Mouse (Mus musculus) adrenal gland, postnatal 4 days (tissue): ENCODE results near the gene Nupl1. TPM values are rescaled to one million over a fixed set of nuclear protein-coding genes. Genes with fewer than 3 reads are reported as not detected.

Experiments
- DNase-seq, 2 experiments: peaks; one replicate each; pipeline ENCODE4 v3.0.0; 2021 to 2022; ENCODE audit warnings: low spot score in 2 of 2, mixed read lengths in 2 of 2
- total RNA-seq, 2 experiments: library from RNA; stranded (reverse); gene quantifications; 2 replicates each; pipeline ENCODE4 v1.2.3; 2021

Gene Nupl1
- total RNA-seq, 2 experiments from 2014 or later = not detected

- no peak for DNase-seq
Observed at GRCm38 (mm10) chr14:60250366-60250765, 865 bp downstream of the Nupl1 start.

GRCm38 (mm10) chr14:60238551-60238950 lies 12.7 kb downstream of the Nupl1 start:
- DNase-seq = no peak

GRCm38 (mm10) chr14:60219886-60220285 lies 31.3 kb downstream of the Nupl1 start:
- DNase-seq = no peak

- DNase-seq = no peak
Observed at GRCm38 (mm10) chr14:60217616-60218015, 33.6 kb downstream of the Nupl1 start.

- DNase-seq = no peak
Observed at GRCm38 (mm10) chr14:60216125-60216524, 35.1 kb downstream of the Nupl1 start.

- no peak for DNase-seq
Observed at GRCm38 (mm10) chr14:60215000-60215399, 36.2 kb downstream of the Nupl1 start.

- no peak for DNase-seq
Observed at GRCm38 (mm10) chr14:60214040-60214439, 37.2 kb downstream of the Nupl1 start.

GRCm38 (mm10) chr14:60209166-60209565 lies 42.1 kb downstream of the Nupl1 start:
- DNase-seq = no peak

- no peak for DNase-seq
Observed at GRCm38 (mm10) chr14:60204993-60205392, 46.2 kb downstream of the Nupl1 start.

GRCm38 (mm10) chr14:60196884-60197283 lies 54.3 kb downstream of the Nupl1 start, which contains the start of gene Atp8a2:
Atp8a2 (minus strand) TSS chr14:60197179.
- no peak for DNase-seq

GRCm38 (mm10) chr14:60195999-60196398 lies 55.2 kb downstream of the Nupl1 start:
- DNase-seq = no peak

- no peak for DNase-seq
Observed at GRCm38 (mm10) chr14:60194606-60195005, 56.6 kb downstream of the Nupl1 start.

GRCm38 (mm10) chr14:60189771-60190170 lies 61.5 kb downstream of the Nupl1 start:
- DNase-seq = no peak

GRCm38 (mm10) chr14:60188201-60188825 lies 62.9 kb downstream of the Nupl1 start:
- DNase-seq = no peak

- DNase-seq = no peak
Observed at GRCm38 (mm10) chr14:60181306-60181705, 69.9 kb downstream of the Nupl1 start.

GRCm38 (mm10) chr14:60178571-60178955 lies 72.7 kb downstream of the Nupl1 start:
- no peak for DNase-seq

GRCm38 (mm10) chr14:60177614-60178570 lies 73.3 kb downstream of the Nupl1 start:
- DNase-seq = no peak

- peak in 1 of 2 experiments; percentile 5 for DNase-seq
Observed at GRCm38 (mm10) chr14:60176891-60177613, 74.2 kb downstream of the Nupl1 start.

- DNase-seq = no peak
Observed at GRCm38 (mm10) chr14:60176469-60176890, 74.8 kb downstream of the Nupl1 start.

GRCm38 (mm10) chr14:60172286-60173055 lies 78.8 kb downstream of the Nupl1 start:
- DNase-seq = no peak
